Mouse (Mus musculus) splenic B cell, adult 2 months (primary cell): ENCODE results near the gene Dhx40.
"Not testable (repeated sequence)": the region's sequence is repeated elsewhere in the genome, so short reads cannot be mapped to it uniquely, and the experiment has no call there.

Experiments
- DNase-seq: peaks from one replicate; pipeline ENCODE4 v3.0.0-alpha.2; 2011; ENCODE audit warnings: low read depth, low spot score
- H3K27me3 ChIP-seq: 2 replicates; pipeline ENCODE4 v1.6.1; 2012; ENCODE audit warnings: mild to moderate bottlenecking, low read length, moderate library complexity, mixed read lengths; ENCODE audit not compliant: control insufficient read depth, poor library complexity, insufficient read depth, severe bottlenecking
- H3K36me3 ChIP-seq: 2 replicates; pipeline ENCODE4 v1.6.1; 2012; ENCODE audit warnings: mild to moderate bottlenecking, low read length, moderate library complexity, mixed read lengths; ENCODE audit not compliant: control insufficient read depth, poor library complexity, insufficient read depth, severe bottlenecking

The Dhx40 gene

DNA sequence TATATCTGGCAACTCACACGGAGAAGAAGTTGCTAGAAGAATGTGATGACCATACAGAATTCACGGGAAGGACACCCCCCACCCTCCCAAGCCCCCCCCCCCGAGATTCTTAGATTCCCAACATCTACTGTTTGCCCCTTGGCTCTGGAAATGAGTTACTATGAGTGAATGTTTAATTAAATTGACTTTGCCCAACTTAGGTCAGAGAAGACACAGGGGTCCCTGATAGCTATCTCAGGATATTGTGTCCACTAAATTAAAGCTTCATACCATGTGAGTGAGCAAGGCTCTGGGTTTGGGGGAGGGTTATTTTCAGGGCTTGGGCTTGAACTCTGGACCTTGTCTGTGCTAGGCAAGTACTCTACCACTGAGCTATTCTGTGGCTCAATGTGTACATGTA, 25.6 kb upstream of the Dhx40 start:
- H3K36me3 ChIP-seq: no peaks in the 10 kb centered on the region
- no peaks in the 10 kb centered on the region for H3K27me3 ChIP-seq
- no peak for DNase-seq

DNA sequence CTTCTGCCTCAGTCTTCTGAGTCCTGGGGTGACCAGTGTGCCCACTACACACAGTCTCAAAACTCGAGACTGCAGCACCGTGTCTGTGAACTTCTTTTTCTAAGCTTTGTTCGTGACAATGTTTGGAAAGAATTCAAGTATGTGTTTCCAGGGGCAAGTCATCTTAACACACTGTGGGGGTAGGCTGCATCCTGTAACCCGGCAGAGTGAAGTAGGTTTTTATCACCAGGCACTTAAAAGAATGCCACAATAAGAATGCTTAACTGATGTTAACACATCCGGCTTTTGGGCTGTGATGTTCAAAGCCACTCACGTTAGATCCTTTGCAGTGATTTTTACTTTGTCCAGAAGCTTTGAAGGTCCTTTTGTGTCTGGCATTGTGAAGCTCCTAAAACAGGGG, 20.9 kb upstream of the Dhx40 start:
- Histone ChIP-seq H3K27me3 (no peaks in the 10 kb centered on the region), H3K36me3 (no peaks in the 10 kb centered on the region)
- DNase-seq: no peak

DNA sequence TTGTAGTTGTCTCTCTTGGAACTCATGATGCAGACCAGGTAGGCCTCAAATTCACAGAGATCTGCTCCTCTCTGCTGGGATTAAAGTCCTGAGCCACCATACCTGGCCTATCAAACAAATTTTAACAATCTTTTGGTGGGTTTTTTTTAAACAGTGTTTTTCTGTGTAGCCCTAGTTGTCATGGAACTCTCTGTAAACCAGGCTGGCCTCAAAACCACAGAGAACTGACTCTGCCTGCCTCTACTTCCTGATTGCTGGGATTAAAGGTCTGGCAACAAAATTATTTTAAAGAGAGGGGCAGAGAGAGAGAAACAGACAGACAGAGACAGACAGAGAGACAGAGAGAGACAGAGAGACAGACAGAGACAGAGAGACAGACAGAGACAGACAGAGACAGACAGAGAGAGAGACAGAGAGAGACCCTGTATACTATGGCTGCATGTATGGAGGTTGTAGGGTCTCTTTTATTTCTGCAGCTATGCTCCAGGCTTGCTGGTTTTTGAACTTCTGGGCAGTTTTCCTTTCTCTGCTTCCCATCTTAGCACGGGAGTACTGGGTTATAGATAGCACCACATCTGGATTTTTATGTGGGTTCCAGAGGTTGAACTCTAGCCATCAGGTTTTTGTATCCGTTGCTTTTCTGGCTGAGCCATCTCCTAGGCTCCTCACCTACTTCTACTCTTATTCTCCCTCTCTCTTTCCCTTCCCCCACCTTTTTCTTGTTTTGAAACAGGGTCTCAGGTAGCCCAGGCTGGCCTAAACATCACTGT, 20.1 kb upstream of the Dhx40 start:
- H3K27me3 ChIP-seq: no peaks in the 10 kb centered on the region
- peak; percentile 58 for DNase-seq

DNA sequence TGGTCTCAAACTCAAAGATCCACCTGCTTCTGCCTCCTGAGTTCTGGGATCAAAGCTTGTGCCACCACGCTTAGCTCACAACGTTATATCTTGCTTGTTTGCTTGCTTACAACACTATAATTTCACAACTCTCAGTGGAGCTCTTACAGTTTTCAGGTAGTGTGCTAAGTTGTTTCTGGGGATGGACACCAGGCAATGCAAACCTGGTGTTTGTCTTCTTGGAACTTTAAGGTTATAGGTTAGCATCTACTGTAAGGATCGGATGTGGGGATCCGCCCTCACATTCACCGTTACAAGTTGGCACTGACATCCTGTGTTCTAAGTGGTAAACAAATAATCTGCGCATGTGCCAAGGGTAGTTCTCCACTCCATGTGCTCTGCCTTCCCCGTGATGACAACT, 16.9 kb upstream of the Dhx40 start:
- DNase-seq: no peak
- Histone ChIP-seq H3K27me3 (no peaks in the 10 kb centered on the region), H3K36me3 (no peaks in the 10 kb centered on the region)

More for the DNA sequence above, 20.1 kb upstream of the Dhx40 start:
- H3K36me3 ChIP-seq: no peaks in the 10 kb centered on the region

DNA sequence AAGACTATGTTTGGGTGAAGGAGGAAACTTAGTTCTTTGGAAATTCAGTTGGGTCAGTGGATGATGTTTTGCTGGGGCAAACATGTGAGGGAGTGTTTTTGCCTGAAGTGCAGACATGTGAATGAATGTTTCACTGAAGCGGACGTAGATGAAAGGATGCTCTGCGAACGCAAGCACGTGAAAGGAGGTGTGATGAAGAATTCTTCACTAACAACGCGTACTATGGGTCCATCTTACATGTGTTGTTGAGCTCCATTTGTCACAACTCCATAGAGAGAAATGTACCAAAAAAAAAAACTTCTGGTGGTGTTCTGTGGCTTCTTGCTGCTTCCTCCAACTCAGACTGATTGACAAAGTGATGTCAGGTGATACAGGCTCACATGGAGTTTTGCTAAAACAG, 15.0 kb upstream of the Dhx40 start:
- no peaks in the 10 kb centered on the region; the same call in 1 of the 2 replicates for H3K27me3 ChIP-seq
- DNase-seq: no peak
- H3K36me3 ChIP-seq: no peaks in the 10 kb centered on the region

DNA sequence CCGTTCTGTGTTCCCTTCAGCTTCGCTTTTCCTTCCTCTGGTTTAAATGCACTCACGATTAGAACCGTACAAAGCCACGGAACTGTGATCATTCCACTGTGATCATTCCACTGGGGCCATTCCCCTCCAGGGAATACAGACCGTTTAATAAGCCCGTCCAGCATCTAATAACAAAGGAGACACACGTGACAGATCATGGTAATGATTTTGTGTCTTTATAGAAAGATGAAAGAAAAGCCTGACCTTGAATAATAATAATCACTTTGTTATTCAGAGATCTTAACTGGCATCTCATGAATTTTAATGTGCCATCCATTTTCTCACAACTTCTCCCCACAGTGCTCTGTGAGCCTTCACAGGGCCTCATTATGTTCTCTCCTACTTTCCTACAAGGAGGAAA, 12.0 kb upstream of the Dhx40 start:
- DNase-seq: no peak
- H3K27me3 ChIP-seq: no peaks in the 10 kb centered on the region; the same call in 1 of the 2 replicates
- no peaks in the 10 kb centered on the region for H3K36me3 ChIP-seq

DNA sequence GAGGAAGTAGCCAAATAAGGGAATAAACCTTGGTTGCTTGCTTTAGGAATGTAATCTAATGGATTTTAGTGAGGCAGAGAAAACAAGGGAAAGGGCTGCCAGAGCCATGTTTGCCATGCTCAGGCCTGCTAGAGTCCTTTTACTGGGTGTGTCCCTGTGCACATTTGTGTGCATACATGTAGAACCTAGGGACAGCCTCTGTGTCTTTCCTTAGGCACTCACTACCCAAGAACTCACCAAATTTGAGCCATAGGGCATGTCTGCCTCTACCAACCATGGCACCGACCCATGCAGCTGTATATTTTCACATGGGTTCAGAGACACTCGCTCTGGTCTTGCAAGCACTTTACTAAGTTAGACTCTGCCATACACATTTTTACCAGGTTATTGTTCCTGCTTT, 11.4 kb upstream of the Dhx40 start:
- no peak for DNase-seq
- H3K36me3 ChIP-seq: no peaks in the 10 kb centered on the region
- no peaks in the 10 kb centered on the region; the same call in 1 of the 2 replicates for H3K27me3 ChIP-seq

DNA sequence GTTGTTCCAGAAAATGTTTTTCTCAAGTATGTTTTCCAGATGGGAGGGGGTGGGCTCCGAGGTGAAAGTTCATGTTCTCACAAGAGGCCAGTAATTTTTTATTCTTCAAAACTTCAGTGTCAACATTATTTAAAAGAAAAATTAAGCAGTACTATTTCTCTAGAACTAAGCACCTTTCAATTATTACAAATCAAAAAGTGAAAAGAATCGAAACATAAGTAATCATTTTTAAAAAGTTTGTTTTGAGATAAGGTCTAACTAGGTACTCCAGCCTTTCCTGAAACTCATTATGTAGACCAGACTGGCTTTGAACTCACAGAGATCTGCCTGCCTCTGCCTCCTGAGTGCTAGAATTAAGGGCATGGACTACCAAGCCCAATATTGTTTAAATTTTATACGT, 8.7 kb upstream of the Dhx40 start:
- not testable (repeated sequence) for DNase-seq, H3K27me3 ChIP-seq, H3K36me3 ChIP-seq

DNA sequence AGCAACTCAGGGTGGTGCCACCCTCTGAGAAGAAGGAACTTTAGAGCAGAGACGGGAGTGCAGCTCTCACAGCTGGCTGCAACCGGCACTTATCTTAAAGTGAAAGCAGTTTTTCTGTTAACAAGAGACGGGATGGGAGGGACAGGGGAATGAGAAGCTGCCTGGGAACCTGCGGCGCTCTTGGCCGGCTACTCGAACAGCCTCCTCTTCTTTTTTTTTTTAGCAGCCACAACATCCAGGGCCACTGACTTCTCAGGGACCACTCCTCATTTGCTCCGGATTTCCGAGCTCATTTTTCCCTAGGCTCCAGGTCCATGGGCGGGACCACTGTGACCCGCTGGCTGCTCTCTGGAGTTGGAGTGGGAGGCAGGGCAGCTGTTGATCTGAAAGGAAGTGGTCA, 6.9 kb upstream of the Dhx40 start:
- DNase-seq, H3K36me3 ChIP-seq, H3K27me3 ChIP-seq: not testable (repeated sequence)

DNA sequence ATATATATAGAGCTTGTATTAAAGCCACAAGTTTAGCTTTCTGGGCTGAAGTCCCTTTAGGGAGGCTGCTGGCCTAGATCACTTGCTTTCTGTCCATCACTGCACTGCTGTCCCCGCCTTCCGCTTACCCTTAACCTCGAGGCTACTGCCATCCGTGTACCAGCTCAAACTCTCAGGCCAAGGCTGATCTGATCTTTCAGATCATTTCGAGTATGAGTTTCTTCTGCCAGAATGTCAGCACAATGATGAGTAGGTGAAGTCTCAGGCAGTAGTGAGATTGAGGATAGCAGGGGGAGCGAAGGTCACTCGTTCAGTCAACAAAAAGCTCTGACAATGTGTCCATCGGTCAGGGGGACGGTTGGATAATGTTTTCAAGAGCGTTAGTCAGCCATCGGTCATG, 5.7 kb upstream of the Dhx40 start:
- not testable (repeated sequence) for DNase-seq, H3K36me3 ChIP-seq, H3K27me3 ChIP-seq

DNA sequence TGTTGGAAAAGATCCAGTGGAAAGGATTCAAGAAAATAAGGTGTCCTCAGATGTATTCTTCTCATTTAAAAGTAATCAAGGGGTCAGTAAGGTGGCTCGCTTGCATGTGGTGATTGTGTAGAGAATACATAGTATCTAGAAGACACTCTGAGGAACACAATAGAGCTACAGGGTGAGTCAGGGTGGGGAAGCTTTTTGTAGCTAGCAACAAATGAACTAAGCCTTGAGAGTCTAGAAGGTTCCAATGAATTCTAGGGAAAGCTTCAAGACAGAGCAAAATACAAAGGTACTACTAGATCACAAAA, 3.7 kb upstream of the Dhx40 start:
- H3K36me3 ChIP-seq: no peaks in the 10 kb centered on the region
- H3K27me3 ChIP-seq: no peaks in the 10 kb centered on the region
- DNase-seq: no peak

DNA sequence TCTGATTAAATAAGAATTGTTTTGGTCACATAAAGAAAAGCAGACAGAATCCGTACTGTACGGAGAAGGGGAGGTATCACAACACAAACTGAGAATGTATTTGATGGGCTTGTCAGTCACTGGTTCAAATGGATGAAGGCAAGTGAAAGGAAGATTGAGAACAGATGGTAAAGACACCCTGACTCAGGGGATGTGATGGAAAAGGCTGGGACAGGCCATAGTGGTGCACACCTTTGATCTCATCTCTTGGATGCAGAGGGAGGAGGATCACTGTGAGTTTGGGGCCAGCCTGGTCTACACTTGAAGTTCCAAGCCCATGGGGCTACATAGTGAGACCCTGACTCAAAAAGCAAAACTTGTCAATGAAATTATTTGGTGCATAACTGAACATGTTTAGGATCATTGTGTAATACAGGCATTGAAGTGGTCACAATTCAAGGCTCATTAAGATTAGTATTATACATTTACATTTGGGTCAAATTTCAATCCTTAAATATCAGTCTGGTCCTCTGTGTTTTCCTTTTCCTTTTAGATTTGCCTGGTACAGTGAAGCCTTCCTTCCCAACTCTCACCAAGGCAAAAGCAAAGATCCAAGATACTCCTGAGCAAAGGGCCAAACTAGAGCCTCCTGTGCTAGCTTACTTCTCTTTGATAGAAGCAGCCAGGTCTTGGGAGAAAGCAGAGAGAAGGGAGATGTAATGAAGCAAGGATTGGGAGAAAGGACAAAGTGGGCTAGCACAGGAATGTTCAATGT, 3.2 kb upstream of the Dhx40 start:
- no peaks in the 10 kb centered on the region for H3K36me3 ChIP-seq
- no peak for DNase-seq
- H3K27me3 ChIP-seq: no peaks in the 10 kb centered on the region

DNA sequence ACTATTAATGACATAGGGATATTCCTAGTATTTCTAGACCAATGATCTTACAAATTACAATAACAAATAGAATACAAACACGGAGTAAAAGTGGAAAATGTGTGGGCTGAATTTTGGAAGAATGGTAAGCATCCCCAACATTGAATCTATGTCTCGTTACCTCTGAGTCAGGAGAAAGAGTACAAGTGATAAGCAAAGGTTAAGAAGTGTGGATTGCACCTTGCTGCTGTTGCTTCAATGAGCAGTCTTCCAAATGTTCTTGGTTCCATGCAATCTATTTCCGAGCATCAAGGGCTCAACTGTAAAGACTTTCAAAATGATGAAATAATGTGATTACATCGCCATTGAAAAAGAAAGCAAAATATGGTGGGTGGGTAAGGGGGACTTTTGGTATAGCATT, 2.3 kb upstream of the Dhx40 start:
- DNase-seq: no peak
- Histone ChIP-seq H3K27me3 (no peaks in the 10 kb centered on the region), H3K36me3 (no peaks in the 10 kb centered on the region)

DNA sequence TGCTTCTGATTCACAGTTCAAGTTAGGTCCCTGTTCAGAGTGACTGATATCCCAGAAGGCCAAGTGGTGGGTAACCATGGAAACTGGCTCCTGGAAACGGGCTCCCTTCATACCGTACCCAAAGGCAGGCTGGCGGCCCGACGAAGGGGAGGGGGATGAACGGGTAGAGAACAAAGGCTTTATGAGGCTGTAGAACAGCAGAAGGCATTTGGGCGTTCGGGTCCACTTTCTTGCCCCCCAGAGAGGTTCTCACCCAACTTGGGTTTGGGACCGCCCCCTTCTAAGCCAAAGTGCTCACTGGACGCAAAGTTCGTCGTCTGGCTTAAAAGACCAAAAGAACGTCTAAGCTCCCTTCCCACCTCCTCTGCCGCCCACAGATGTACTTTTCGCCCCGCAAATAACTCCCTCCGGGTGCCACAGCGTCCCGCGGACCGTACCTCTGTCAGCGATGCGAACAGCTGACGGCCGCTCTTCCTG, 507 bp downstream of the Dhx40 start:
- Histone ChIP-seq H3K36me3 (peaks cover 8% of the 10 kb centered on the region), H3K27me3 (no peaks in the 10 kb centered on the region)
- DNase-seq: peak; percentile 63

DNA sequence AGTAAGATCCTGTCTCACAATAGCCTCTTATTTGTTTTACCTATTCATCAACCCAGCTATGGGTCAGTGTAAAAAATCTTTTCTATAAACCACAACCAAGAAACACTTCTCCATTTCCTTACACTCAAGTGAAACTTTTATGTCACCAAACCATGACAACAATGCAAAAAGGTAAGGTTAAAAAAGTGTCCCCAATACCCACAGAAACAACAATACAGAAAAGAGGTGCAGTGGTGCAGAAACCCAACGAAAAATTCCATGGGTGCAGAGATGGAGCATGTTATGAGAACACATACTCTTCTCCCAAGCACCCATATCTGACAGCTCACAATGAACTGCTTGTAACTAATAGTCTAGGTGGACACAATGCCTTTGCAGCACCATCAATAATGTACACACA, 13.4 kb downstream of the Dhx40 start:
- peak; percentile 44 for DNase-seq
- Histone ChIP-seq H3K27me3 (no peaks in the 10 kb centered on the region), H3K36me3 (peaks cover 18% of the 10 kb centered on the region; the same call in 1 of the 2 replicates)
